Mouse (Mus musculus) myocyte (in vitro differentiated cells): ENCODE data around the gene Vps72. TPM values are rescaled to one million over a fixed set of nuclear protein-coding genes. Genes with fewer than 3 reads are reported as not detected.

Experiments
- H3K27me3 ChIP-seq: one replicate; pipeline ENCODE4 v1.6.1; 2011; ENCODE audit not compliant: control insufficient read depth, insufficient read depth, insufficient read length
- H3K36me3 ChIP-seq: one replicate; pipeline ENCODE4 v1.6.1; 2011; ENCODE audit not compliant: control insufficient read depth, insufficient read depth
- H3K4me2 ChIP-seq: one replicate; pipeline ENCODE4 v1.6.1; 2011; ENCODE audit warnings: low read depth, control low read depth
- H3K4me3 ChIP-seq: one replicate; pipeline ENCODE4 v1.5.1; 2011; ENCODE audit warnings: mild to moderate bottlenecking, control low read depth, moderate library complexity
- H3K79me2 ChIP-seq: one replicate; pipeline ENCODE4 v1.6.1; 2011; ENCODE audit not compliant: control insufficient read depth, insufficient read depth
- H3ac ChIP-seq: one replicate; pipeline ENCODE4 v1.6.1; 2011; ENCODE audit not compliant: control insufficient read depth, insufficient read length
- CEBPB ChIP-seq: IDR thresholded peaks from 2 replicates; pipeline ENCODE4 v1.6.1; 2011; ENCODE audit warnings: mild to moderate bottlenecking, moderate library complexity; ENCODE audit not compliant: poor library complexity, insufficient read depth, severe bottlenecking
- E2F4 ChIP-seq: IDR thresholded peaks from one replicate; pipeline ENCODE4 v1.6.1; 2011; ENCODE audit warnings: mild to moderate bottlenecking, control low read depth, moderate library complexity; ENCODE audit not compliant: insufficient read depth
- MAX ChIP-seq: IDR thresholded peaks from one replicate; pipeline ENCODE4 v1.6.1; 2011; ENCODE audit warnings: low read depth, mild to moderate bottlenecking, control low read depth
- MYOD1 ChIP-seq, 3 experiments: IDR thresholded peaks; one replicate each; pipeline ENCODE4 v1.6.1; 2011; ENCODE audit warnings: control low read depth in 2 of 3, low read depth in 2 of 3, mild to moderate bottlenecking in 2 of 3, moderate library complexity in 1 of 3; ENCODE audit not compliant: insufficient read length in 2 of 3, control insufficient read depth in 1 of 3
- MYOG ChIP-seq, 3 experiments: IDR thresholded peaks; one replicate each; pipeline ENCODE4 v1.6.1; 2011; ENCODE audit warnings: control low read depth in 2 of 3, low read depth in 2 of 3, mild to moderate bottlenecking in 2 of 3; ENCODE audit not compliant: insufficient read length in 2 of 3, control insufficient read depth in 1 of 3, insufficient read depth in 1 of 3
- POLR2A ChIP-seq: IDR thresholded peaks from one replicate; pipeline ENCODE4 v1.6.1; 2011; ENCODE audit warnings: low read depth, mild to moderate bottlenecking, control low read depth, moderate library complexity; ENCODE audit not compliant: insufficient read length
- POLR2AphosphoS2 ChIP-seq: IDR thresholded peaks from one replicate; pipeline ENCODE4 v1.6.1; 2011; ENCODE audit warnings: low read depth, control low read depth; ENCODE audit not compliant: insufficient read length
- REST ChIP-seq: IDR thresholded peaks from one replicate; pipeline ENCODE4 v1.6.1; 2011; ENCODE audit warnings: mild to moderate bottlenecking, control low read depth, moderate library complexity; ENCODE audit not compliant: insufficient read depth, insufficient read length
- SRF ChIP-seq: IDR thresholded peaks from one replicate; pipeline ENCODE4 v1.6.1; 2011; ENCODE audit warnings: low read depth; ENCODE audit not compliant: control insufficient read depth, insufficient read length
- TCF12 ChIP-seq: IDR thresholded peaks from one replicate; pipeline ENCODE4 v1.6.1; 2011; ENCODE audit warnings: mild to moderate bottlenecking, control low read depth; ENCODE audit not compliant: poor library complexity, insufficient read depth, severe bottlenecking
- TCF3 ChIP-seq: IDR thresholded peaks from one replicate; pipeline ENCODE4 v1.6.1; 2011; ENCODE audit warnings: low read depth, control low read depth; ENCODE audit not compliant: insufficient read length
- USF1 ChIP-seq: IDR thresholded peaks from one replicate; pipeline ENCODE4 v1.6.1; 2011; ENCODE audit warnings: low read depth, mild to moderate bottlenecking, control low read depth, moderate library complexity
- polyA plus RNA-seq: library from polyadenylated mRNA; unstranded; fragments of >200 nt; fragmentation: generic; extraction: Trizol; gene quantifications from one replicate; pipeline ENCODE4 v1.2.1, GENCODE M21; 2012; ENCODE audit warnings: missing spikeins

Vps72 gene
- polyA plus RNA-seq, 1 experiment, result 85.6 TPM

DNA sequence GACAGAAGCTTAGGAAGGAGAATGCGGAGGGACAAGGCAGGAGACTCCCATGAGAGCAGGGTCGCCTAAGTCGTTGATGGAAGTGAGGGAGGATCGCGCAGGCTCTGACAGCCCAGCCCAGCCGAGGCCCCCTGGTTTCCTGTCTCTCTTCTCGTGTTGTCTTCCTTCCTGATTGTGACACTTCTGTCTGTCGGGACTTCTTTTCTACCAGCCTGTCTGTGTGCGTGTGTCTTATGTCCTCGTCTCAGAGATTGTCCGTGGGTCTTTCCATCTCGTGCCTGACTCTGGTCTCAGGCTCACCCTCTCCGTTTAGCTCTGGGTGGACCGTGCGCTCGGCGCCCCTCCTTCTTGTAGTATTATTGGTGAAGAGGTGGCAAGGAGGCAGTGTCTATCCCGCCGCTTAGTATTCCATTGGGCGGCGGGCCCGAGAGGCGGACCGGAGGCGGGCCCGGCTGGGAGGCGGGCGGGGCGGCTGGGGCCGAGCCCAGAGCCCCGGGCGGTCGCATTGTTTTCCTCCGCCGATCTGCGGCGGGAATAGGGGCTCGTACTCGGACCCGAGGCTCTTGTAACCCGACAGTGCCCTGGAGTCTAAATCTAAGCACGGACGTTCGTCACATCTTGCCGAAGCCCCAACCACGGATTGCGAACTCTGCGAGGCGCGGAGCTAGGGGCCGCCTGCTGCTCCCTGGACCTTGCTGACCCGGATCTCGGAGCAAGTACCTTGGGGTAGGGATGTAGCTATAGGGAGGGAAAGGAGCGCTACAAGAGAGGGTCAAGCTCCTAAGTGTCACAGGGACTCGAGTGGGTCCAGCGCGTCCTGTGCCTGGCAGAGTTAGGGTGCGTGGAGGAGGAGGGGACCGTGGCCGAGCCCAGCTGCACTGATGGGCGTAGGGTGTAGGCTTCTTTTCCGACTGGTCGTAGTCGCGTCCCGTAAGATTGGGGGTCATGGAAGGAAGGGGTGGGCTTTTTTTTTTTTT is 49.5 kb downstream of the Vps72 start, which contains the start of gene Sema6c:
Sema6c (plus strand) TSS at position 471 of the 977 bp plus-strand sequence.
- Histone ChIP-seq H3K4me3 (peak within 1 kb of the TSS; percentile 83), H3K27me3 (no peaks in the 10 kb centered on the region), H3K36me3 (no peaks in the 10 kb centered on the region), H3K4me2 (peak within 1 kb of the TSS; percentile 97), H3K79me2 (no peaks in the 10 kb centered on the region), H3ac (peak within 1 kb of the TSS; percentile 13)
- TF ChIP-seq POLR2A (peak; percentile 62), MAX (no peak), TCF12 (no peak), SRF (no peak), MYOG (IDR thresholded peaks at IDR 0.05; ENCODE audit: control insufficient read depth in 1 of 3, insufficient read depth in 1 of 3, insufficient read length in 2 of 3, low read depth in 2 of 3) (no peak), POLR2AphosphoS2 (peak; percentile 72), REST (no peak)

DNA sequence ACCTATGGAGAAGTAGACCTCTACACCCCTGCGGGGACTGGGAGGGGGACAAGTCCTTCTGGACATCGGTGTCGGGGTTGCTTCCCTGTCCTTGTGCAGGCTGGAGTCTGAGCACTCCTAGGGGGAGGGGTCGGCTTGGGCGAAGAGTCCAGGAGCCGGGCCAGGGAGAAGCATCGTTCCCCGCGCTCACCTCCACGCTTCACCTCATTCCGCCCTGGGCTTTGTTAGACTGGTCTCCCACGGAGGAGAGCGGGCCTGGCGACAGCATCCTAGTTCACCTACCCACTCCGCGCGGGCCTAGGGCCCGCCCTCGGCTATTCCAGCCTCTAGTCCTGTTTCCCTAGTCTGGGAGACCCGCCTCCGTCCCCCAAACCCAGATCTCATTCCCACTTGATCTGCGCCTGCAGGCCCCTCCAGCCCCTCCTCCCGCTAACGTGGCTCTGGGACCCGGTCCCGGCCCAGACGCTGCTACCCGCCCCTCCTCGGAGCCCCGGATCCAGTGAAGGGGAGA is 50.3 kb downstream of the Vps72 start:
- H3K4me2 ChIP-seq, result peak overlapping the region; percentile 97
- H3K36me3 ChIP-seq, result no peaks in the 10 kb centered on the region
- no peaks in the 10 kb centered on the region for H3K27me3 ChIP-seq
- peak overlapping the region; percentile 13 for H3ac ChIP-seq
- H3K79me2 ChIP-seq, result no peaks in the 10 kb centered on the region
- H3K4me3 ChIP-seq, result peak overlapping the region; percentile 83
- TF ChIP-seq POLR2AphosphoS2 (no peak), MYOG (IDR thresholded peaks at IDR 0.05; ENCODE audit: control insufficient read depth in 1 of 3, insufficient read depth in 1 of 3, insufficient read length in 2 of 3, low read depth in 2 of 3) (no peak), POLR2A (no peak), MYOD1 (IDR thresholded peaks at IDR 0.05; ENCODE audit: control insufficient read depth in 1 of 3, insufficient read length in 2 of 3, low read depth in 2 of 3) (no peak), MAX (no peak), USF1 (no peak), TCF3 (no peak), REST (no peak)

DNA sequence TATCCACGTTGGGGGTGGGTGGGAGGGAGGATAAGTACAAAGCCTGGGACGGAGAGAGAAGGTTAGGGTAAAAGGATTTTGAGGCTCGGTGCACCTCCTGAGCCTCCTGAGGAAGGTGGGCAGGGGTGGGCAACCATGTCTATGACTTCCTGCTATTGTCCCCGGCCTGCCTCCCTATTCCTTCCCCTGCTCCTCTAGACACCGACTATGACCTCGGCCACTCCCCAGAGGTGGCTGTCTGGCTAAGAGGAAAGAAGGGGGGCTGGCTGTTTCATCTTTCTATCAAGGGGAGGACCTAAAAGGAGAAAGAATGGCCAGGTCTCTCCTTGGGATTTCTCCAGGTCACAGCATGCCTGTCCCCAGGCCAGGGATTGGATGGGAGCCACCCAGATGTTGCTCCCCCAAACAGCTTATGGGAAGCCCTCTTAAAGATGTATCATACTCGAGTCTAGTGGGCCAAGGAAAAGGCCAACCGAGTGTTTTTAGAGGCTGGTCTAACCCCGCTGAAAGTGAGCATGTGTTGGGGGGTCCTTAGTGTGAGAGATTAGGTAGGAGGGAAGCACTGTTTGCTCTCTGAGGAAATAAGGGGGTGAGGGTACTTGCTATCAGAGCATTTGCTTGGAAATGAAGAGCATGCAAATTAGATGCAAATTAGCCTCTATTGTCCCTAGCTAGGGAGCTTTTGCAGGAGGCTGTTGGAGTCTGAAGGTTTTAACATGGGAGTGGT is 51.0 kb downstream of the Vps72 start:
- TF ChIP-seq E2F4, result no peak
- TF ChIP-seq TCF3, result no peak
- TF ChIP-seq POLR2A, result no peak
- TF ChIP-seq POLR2AphosphoS2, result no peak
- no peak for TF ChIP-seq MAX
- no peak for TF ChIP-seq SRF
- TF ChIP-seq TCF12, result no peak
- no peak for TF ChIP-seq USF1
- TF ChIP-seq MYOG (IDR thresholded peaks at IDR 0.05; ENCODE audit: control insufficient read depth in 1 of 3, insufficient read depth in 1 of 3, insufficient read length in 2 of 3, low read depth in 2 of 3), result no peak
- no peak for TF ChIP-seq REST
- TF ChIP-seq CEBPB, result no peak

DNA sequence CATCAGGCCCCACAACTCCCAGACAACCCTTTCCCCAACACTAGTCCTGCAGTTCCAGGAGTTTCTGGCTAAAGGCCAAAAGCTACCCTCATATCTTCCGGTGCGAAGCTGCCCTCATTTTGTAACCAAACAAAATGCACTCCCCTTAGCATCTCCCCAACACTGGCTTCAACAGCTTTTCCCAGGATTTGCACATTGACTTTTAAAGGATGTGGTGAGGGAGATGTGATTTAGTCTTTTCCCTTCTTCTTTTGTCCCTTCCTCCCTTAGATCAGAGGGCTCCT is 51.5 kb downstream of the Vps72 start:
- peak overlapping the region; percentile 97 for H3K4me2 ChIP-seq
- no peaks in the 10 kb centered on the region for H3K79me2 ChIP-seq
- peak overlapping the region; percentile 83 for H3K4me3 ChIP-seq
- H3K27me3 ChIP-seq, result no peaks in the 10 kb centered on the region
- no peak overlapping the region for H3ac ChIP-seq
- TF ChIP-seq USF1 (no peak), SRF (no peak), CEBPB (no peak), REST (no peak), POLR2A (no peak), E2F4 (no peak), POLR2AphosphoS2 (no peak), MAX (no peak), TCF12 (no peak), MYOD1 (IDR thresholded peaks at IDR 0.05; ENCODE audit: control insufficient read depth in 1 of 3, insufficient read length in 2 of 3, low read depth in 2 of 3) (no peak), TCF3 (no peak), MYOG (IDR thresholded peaks at IDR 0.05; ENCODE audit: control insufficient read depth in 1 of 3, insufficient read depth in 1 of 3, insufficient read length in 2 of 3, low read depth in 2 of 3) (no peak)
- no peaks in the 10 kb centered on the region for H3K36me3 ChIP-seq

More for the DNA sequence above, 51.0 kb downstream of the Vps72 start:
- no peaks in the 10 kb centered on the region for H3K36me3 ChIP-seq
- H3K27me3 ChIP-seq, result no peaks in the 10 kb centered on the region
- peak overlapping the region; percentile 83 for H3K4me3 ChIP-seq
- H3K4me2 ChIP-seq, result peak overlapping the region; percentile 97
- H3K79me2 ChIP-seq, result no peaks in the 10 kb centered on the region
- H3ac ChIP-seq, result no peak overlapping the region
